Mouse (Mus musculus) lung, postnatal 0 days (tissue): ENCODE data around the gene Kcnip3.

Experiments
- CTCF ChIP-seq: IDR thresholded peaks from 2 replicates; pipeline ENCODE4 v1.5.1; 2016; ENCODE audit warnings: antibody characterized with exemption, mild to moderate bottlenecking
- EP300 ChIP-seq: IDR thresholded peaks from 2 replicates; pipeline ENCODE4 v1.6.1; 2016; ENCODE audit warnings: antibody characterized with exemption, mild to moderate bottlenecking, control low read depth

DNA sequence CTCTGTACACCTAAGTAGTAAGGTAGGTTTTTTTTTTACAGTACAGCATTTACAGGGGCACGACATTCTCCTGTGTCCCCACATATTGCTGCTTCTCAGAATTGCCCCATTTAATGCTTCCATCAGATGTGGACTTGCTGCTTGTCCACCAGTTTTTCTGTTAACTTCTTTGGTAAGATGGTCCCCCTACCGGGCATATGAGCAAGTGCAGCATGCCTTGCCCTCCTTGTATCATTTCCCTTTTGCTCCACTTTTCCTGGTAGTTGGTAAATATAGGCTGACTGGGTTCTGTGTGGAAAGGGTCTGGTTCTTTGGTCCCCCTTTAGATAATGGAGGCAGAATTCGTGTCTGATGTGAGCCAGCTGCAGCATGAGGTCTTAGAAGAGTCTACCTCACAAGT is 91.7 kb downstream of the Kcnip3 start:
- TF ChIP-seq CTCF = peak; percentile 83
- no peak for TF ChIP-seq EP300
